Mouse (Mus musculus) hindbrain, embryonic 14.5 days (tissue): ENCODE results near the gene Rtel1. TPM values are rescaled to one million over a fixed set of nuclear protein-coding genes. Genes with fewer than 3 reads are reported as not detected.
A peak's percentile ranks its signal among the peaks of the same experiment; 100 is the strongest.

Experiments used
- ATAC-seq: fragments of 200-750 bp; cut with Nextera tagmentation; 2 replicates; pipeline ENCODE4 v1.8.0; 2017; ENCODE audit warnings: moderate number of reproducible peaks, mild to moderate bottlenecking, moderate TSS enrichment, moderate library complexity; ENCODE audit not compliant: low FRiP score
- DNase-seq: peaks from one replicate; pipeline ENCODE4 v3.0.0-alpha.2; 2015; ENCODE audit warnings: low spot score
- H3K27ac ChIP-seq: fragments of 300-500 bp; sonication (generic); 2 replicates; pipeline ENCODE4 v1.5.1; 2014; ENCODE audit warnings: mild to moderate bottlenecking, moderate library complexity
- H3K27me3 ChIP-seq: fragments of 300-500 bp; sonication (generic); 2 replicates; pipeline ENCODE4 v1.6.1; 2014; ENCODE audit warnings: mild to moderate bottlenecking, low read length, mixed read lengths; ENCODE audit not compliant: control insufficient read depth, insufficient read depth
- H3K36me3 ChIP-seq: fragments of 300-500 bp; sonication (generic); replicated peaks from 2 replicates; pipeline ENCODE4 v1.6.1; 2014; ENCODE audit not compliant: control insufficient read depth, insufficient read depth
- H3K4me1 ChIP-seq: fragments of 300-500 bp; sonication (generic); replicated peaks from 2 replicates; pipeline ENCODE4 v1.6.1; 2014; ENCODE audit warnings: antibody characterized with exemption, low read length, mixed read lengths; ENCODE audit not compliant: control insufficient read depth, insufficient read depth
- H3K4me2 ChIP-seq: fragments of 300-500 bp; sonication (generic); replicated peaks from 2 replicates; pipeline ENCODE4 v1.6.1; 2014; ENCODE audit warnings: mild to moderate bottlenecking, moderate library complexity
- H3K4me3 ChIP-seq: fragments of 300-500 bp; sonication (generic); replicated peaks from 2 replicates; pipeline ENCODE4 v1.5.1; 2014; ENCODE audit warnings: mild to moderate bottlenecking, low read length
- H3K9ac ChIP-seq: fragments of 300-500 bp; sonication (generic); 2 replicates; pipeline ENCODE4 v1.6.1; 2014
- H3K9me3 ChIP-seq: fragments of 300-500 bp; sonication (generic); 2 replicates; pipeline ENCODE4 v1.6.1; 2016; ENCODE audit warnings: low read length; ENCODE audit not compliant: control insufficient read depth
- WGBS: fragments of 180-500 bp; shearing (Covaris S2); extraction: QIAGEN DNeasy Blood & Tissue Kit; methylation state at CpG from one replicate; pipeline ENCODE4 v1.1.7; 2014; 5-methylcytosine and 5-hydroxymethylcytosine counted together
- polyA plus RNA-seq: library from polyadenylated mRNA; unstranded; fragments of >200 nt; fragmentation: Nextera tagmentation; extraction: Ambion mirVana; gene quantifications from 2 replicates; pipeline ENCODE4 v1.2.1, GENCODE M21; 2014

The Rtel1 gene
- polyA plus RNA-seq: 39.9 and 40.8 TPM in 2 replicates

GRCm38 (mm10) chr2:181319248-181320102 is at the start of gene Rtel1:
TSS of gene Rtel1 (plus strand) at chr2:181319739.
- DNase-seq (peak; percentile 90), ATAC-seq (peak; percentile 93)
- Histone ChIP-seq H3K4me1 (peaks cover 9% of the 10 kb centered on the region), H3K27ac (peak within 1 kb of the TSS; percentile 78), H3K4me2 (peak within 1 kb of the TSS; percentile 65), H3K36me3 (peaks cover 24% of the 10 kb centered on the region), H3K9ac (peak within 1 kb of the TSS; percentile 55), H3K9me3 (no peaks in the 10 kb centered on the region), H3K4me3 (peak within 1 kb of the TSS; percentile 51), H3K27me3 (no peaks in the 10 kb centered on the region; the same call in 1 of the 2 replicates)
- WGBS: 6% methylated on average over 40 of the region's 40 CpGs

- H3K4me1 ChIP-seq: no peaks in the 10 kb centered on the region
- no peak overlapping the region for H3K9ac ChIP-seq
- H3K4me3 ChIP-seq: no peak overlapping the region
- peaks cover 78% of the 10 kb centered on the region for H3K36me3 ChIP-seq
- no peaks in the 10 kb centered on the region for H3K9me3 ChIP-seq
- 96% methylated on average over 2 of the region's 2 CpGs for WGBS
- no peak for DNase-seq
- H3K27me3 ChIP-seq: no peaks in the 10 kb centered on the region
- no peak overlapping the region for H3K27ac ChIP-seq
- no peak for ATAC-seq
- H3K4me2 ChIP-seq: no peak overlapping the region
Observed at GRCm38 (mm10) chr2:181272092-181272491, 47.4 kb upstream of the Rtel1 start.

GRCm38 (mm10) chr2:181273829-181274228 is 45.7 kb upstream of the Rtel1 start:
- no peak overlapping the region for H3K4me2 ChIP-seq
- WGBS: 92% methylated on average over 2 of the region's 2 CpGs
- H3K27me3 ChIP-seq: no peaks in the 10 kb centered on the region
- H3K36me3 ChIP-seq: peaks cover 78% of the 10 kb centered on the region
- ATAC-seq (no peak), DNase-seq (no peak)
- H3K4me1 ChIP-seq: no peaks in the 10 kb centered on the region
- no peak overlapping the region for H3K9ac ChIP-seq
- H3K27ac ChIP-seq: no peak overlapping the region
- H3K9me3 ChIP-seq: no peaks in the 10 kb centered on the region
- no peak overlapping the region for H3K4me3 ChIP-seq

GRCm38 (mm10) chr2:181274639-181275038 is 44.9 kb upstream of the Rtel1 start:
- Histone ChIP-seq H3K4me1 (no peaks in the 10 kb centered on the region), H3K36me3 (peaks cover 70% of the 10 kb centered on the region)
- DNase-seq: no peak

GRCm38 (mm10) chr2:181276766-181277165 is 42.8 kb upstream of the Rtel1 start:
- ATAC-seq (no peak), DNase-seq (no peak)
- Histone ChIP-seq H3K4me2 (no peak overlapping the region), H3K9ac (no peak overlapping the region), H3K36me3 (peaks cover 60% of the 10 kb centered on the region), H3K9me3 (no peaks in the 10 kb centered on the region), H3K27ac (no peak overlapping the region), H3K4me1 (no peaks in the 10 kb centered on the region), H3K4me3 (no peak overlapping the region), H3K27me3 (no peaks in the 10 kb centered on the region)
- 79% methylated on average over 1 of the region's 1 CpGs for WGBS

More at GRCm38 (mm10) chr2:181274639-181275038, 44.9 kb upstream of the Rtel1 start:
- H3K4me2 ChIP-seq: no peak overlapping the region
- no peak overlapping the region for H3K9ac ChIP-seq
- WGBS: 65% methylated on average over 4 of the region's 4 CpGs
- H3K27ac ChIP-seq: no peak overlapping the region
- no peaks in the 10 kb centered on the region for H3K9me3 ChIP-seq
- no peak overlapping the region for H3K4me3 ChIP-seq
- no peak for ATAC-seq
- H3K27me3 ChIP-seq: no peaks in the 10 kb centered on the region

- Histone ChIP-seq H3K4me3 (no peak overlapping the region), H3K27ac (no peak overlapping the region), H3K9me3 (no peaks in the 10 kb centered on the region), H3K9ac (no peak overlapping the region), H3K27me3 (no peaks in the 10 kb centered on the region), H3K4me2 (no peak overlapping the region), H3K4me1 (no peaks in the 10 kb centered on the region), H3K36me3 (peaks cover 69% of the 10 kb centered on the region)
- 79% methylated on average over 3 of the region's 3 CpGs for WGBS
- no peak for DNase-seq
- ATAC-seq: no peak
Observed at GRCm38 (mm10) chr2:181277866-181278265, 41.7 kb upstream of the Rtel1 start.

GRCm38 (mm10) chr2:181279968-181280367 is 39.6 kb upstream of the Rtel1 start:
- WGBS: 71% methylated on average over 1 of the region's 1 CpGs
- Histone ChIP-seq H3K36me3 (peaks cover 59% of the 10 kb centered on the region), H3K27ac (no peak overlapping the region), H3K9me3 (no peaks in the 10 kb centered on the region), H3K9ac (no peak overlapping the region), H3K4me2 (no peak overlapping the region), H3K4me1 (no peaks in the 10 kb centered on the region), H3K27me3 (no peaks in the 10 kb centered on the region), H3K4me3 (no peak overlapping the region)
- DNase-seq (no peak), ATAC-seq (no peak)

- Histone ChIP-seq H3K4me1 (peaks cover 20% of the 10 kb centered on the region), H3K27ac (peak overlapping the region; percentile 98), H3K27me3 (no peaks in the 10 kb centered on the region), H3K9me3 (no peaks in the 10 kb centered on the region), H3K9ac (peak overlapping the region; percentile 97), H3K36me3 (peaks cover 17% of the 10 kb centered on the region), H3K4me2 (peak overlapping the region; percentile 80), H3K4me3 (peak overlapping the region; percentile 71)
- no peak for DNase-seq
- ATAC-seq: no peak
- WGBS: 56% methylated on average over 6 of the region's 6 CpGs
Observed at GRCm38 (mm10) chr2:181286629-181287337, 32.8 kb upstream of the Rtel1 start.

GRCm38 (mm10) chr2:181287338-181287957 is 32.1 kb upstream of the Rtel1 start:
- ATAC-seq (peak; percentile 89), DNase-seq (peak; percentile 79)
- Histone ChIP-seq H3K9ac (peak overlapping the region; percentile 97), H3K27ac (peak overlapping the region; percentile 98), H3K9me3 (no peaks in the 10 kb centered on the region), H3K36me3 (peaks cover 10% of the 10 kb centered on the region), H3K4me2 (peak overlapping the region; percentile 80), H3K27me3 (no peaks in the 10 kb centered on the region), H3K4me3 (peak overlapping the region; percentile 71), H3K4me1 (peaks cover 20% of the 10 kb centered on the region)
- 0% methylated on average over 32 of the region's 71 CpGs for WGBS
